Mouse (Mus musculus) hindbrain, embryonic 13.5 days (tissue): ENCODE measurements around the gene Zbed5. TPM values are rescaled to one million over a fixed set of nuclear protein-coding genes. Genes with fewer than 3 reads are reported as not detected.
"Not testable (repeated sequence)": the region's sequence is repeated elsewhere in the genome, so short reads cannot be mapped to it uniquely, and the experiment has no call there.

Experiments used
- ATAC-seq: fragments of 200-750 bp; cut with Nextera tagmentation; 2 replicates; pipeline ENCODE4 v1.8.0; 2017; ENCODE audit warnings: moderate TSS enrichment; ENCODE audit not compliant: low FRiP score
- H3K27ac ChIP-seq: fragments of 300-500 bp; sonication (generic); 2 replicates; pipeline ENCODE4 v1.5.1; 2015; ENCODE audit warnings: inconsistent platforms, mild to moderate bottlenecking, moderate library complexity
- H3K27me3 ChIP-seq: fragments of 300-500 bp; sonication (generic); 2 replicates; pipeline ENCODE4 v1.6.1; 2015; ENCODE audit warnings: mild to moderate bottlenecking, inconsistent platforms
- H3K36me3 ChIP-seq: fragments of 300-500 bp; sonication (generic); 2 replicates; pipeline ENCODE4 v1.6.1; 2015; ENCODE audit warnings: mild to moderate bottlenecking, inconsistent platforms
- H3K4me1 ChIP-seq: fragments of 300-500 bp; sonication (generic); replicated peaks from 2 replicates; pipeline ENCODE4 v1.6.1; 2015; ENCODE audit warnings: inconsistent platforms
- H3K4me2 ChIP-seq: fragments of 300-500 bp; sonication (generic); 2 replicates; pipeline ENCODE4 v1.6.1; 2015; ENCODE audit warnings: inconsistent platforms, mild to moderate bottlenecking, moderate library complexity
- H3K4me3 ChIP-seq: fragments of 300-500 bp; sonication (generic); 2 replicates; pipeline ENCODE4 v1.5.1; 2015; ENCODE audit warnings: mild to moderate bottlenecking, inconsistent platforms
- H3K9ac ChIP-seq: fragments of 300-500 bp; sonication (generic); 2 replicates; pipeline ENCODE4 v1.6.1; 2015; ENCODE audit warnings: mild to moderate bottlenecking, inconsistent platforms
- H3K9me3 ChIP-seq: fragments of 300-500 bp; sonication (generic); 2 replicates; pipeline ENCODE4 v1.6.1; 2016; ENCODE audit warnings: inconsistent platforms
- WGBS: fragments of 180-500 bp; shearing (Covaris S2); methylation state at CpG from one replicate; pipeline ENCODE4 v1.1.7; 2015; 5-methylcytosine and 5-hydroxymethylcytosine counted together
- polyA plus RNA-seq: library from polyadenylated mRNA; unstranded; fragments of >200 nt; fragmentation: Nextera tagmentation; extraction: Ambion mirVana; gene quantifications from 2 replicates; pipeline ENCODE4 v1.2.1, GENCODE M21; 2015

Zbed5 gene
- polyA plus RNA-seq, 1 experiment from 2014 or later = 15.1 TPM

GRCm38 (mm10) chr5:129941495-129942045 is 46.0 kb downstream of the Zbed5 start, which contains the start of gene Vkorc1l1:
TSS of gene Vkorc1l1 (plus strand) at chr5:129941970.
- Histone ChIP-seq H3K4me1 (peaks cover 13% of the 10 kb centered on the region), H3K4me3 (peak within 1 kb of the TSS; percentile 94), H3K4me2 (peak within 1 kb of the TSS; percentile 76), H3K27me3 (no peaks in the 10 kb centered on the region), H3K36me3 (0 out of 2 replicates have a peak, but pooled peaks cover 8% of the 10 kb centered on the region), H3K9ac (peak within 1 kb of the TSS; percentile 90), H3K9me3 (no peaks in the 10 kb centered on the region), H3K27ac (peak within 1 kb of the TSS; percentile 83)
- peak; percentile 96 for ATAC-seq
- WGBS = 2% methylated on average over 59 of the region's 59 CpGs

GRCm38 (mm10) chr5:129942073-129942939 is 46.8 kb downstream of the Zbed5 start:
- WGBS = under 1% methylated on average over 37 of the region's 82 CpGs
- Histone ChIP-seq H3K4me2 (peak overlapping the region; percentile 76), H3K9ac (peak overlapping the region; percentile 90), H3K27ac (peak overlapping the region; percentile 83), H3K4me1 (peaks cover 13% of the 10 kb centered on the region), H3K4me3 (peak overlapping the region; percentile 94)
- not testable (repeated sequence) for H3K9me3 ChIP-seq, H3K27me3 ChIP-seq, H3K36me3 ChIP-seq
- peak; percentile 75 for ATAC-seq

- 86% methylated on average over 1 of the region's 1 CpGs for WGBS
- H3K4me1 ChIP-seq = peaks cover 13% of the 10 kb centered on the region
- H3K9ac ChIP-seq = no peak overlapping the region
- H3K4me3 ChIP-seq = 0 out of 2 replicates have a peak overlapping the region, but pooled peaks have one; percentile 9
- H3K36me3 ChIP-seq = 0 out of 2 replicates have a peak, but pooled peaks cover 8% of the 10 kb centered on the region
- H3K27ac ChIP-seq = no peak overlapping the region
- H3K4me2 ChIP-seq = no peak overlapping the region
- ATAC-seq = no peak
- no peaks in the 10 kb centered on the region for H3K9me3 ChIP-seq
- no peaks in the 10 kb centered on the region for H3K27me3 ChIP-seq
Observed at GRCm38 (mm10) chr5:129943402-129943801, 47.9 kb downstream of the Zbed5 start.

GRCm38 (mm10) chr5:129947528-129948033 is 52.1 kb downstream of the Zbed5 start:
- H3K36me3 ChIP-seq = peaks cover 10% of the 10 kb centered on the region; the same call in 1 of the 2 replicates
- 100% methylated on average over 2 of the region's 2 CpGs for WGBS
- H3K27ac ChIP-seq = no peak overlapping the region
- no peak for ATAC-seq
- no peak overlapping the region for H3K4me2 ChIP-seq
- no peak overlapping the region for H3K9ac ChIP-seq
- peaks cover 12% of the 10 kb centered on the region for H3K4me1 ChIP-seq
- H3K4me3 ChIP-seq = no peak overlapping the region
- H3K27me3 ChIP-seq = no peaks in the 10 kb centered on the region
- no peaks in the 10 kb centered on the region for H3K9me3 ChIP-seq

- ATAC-seq = no peak
- Histone ChIP-seq H3K9ac (no peak overlapping the region), H3K4me2 (no peak overlapping the region), H3K27ac (no peak overlapping the region), H3K36me3 (peaks cover 2% of the 10 kb centered on the region; the same call in 1 of the 2 replicates), H3K4me1 (no peaks in the 10 kb centered on the region), H3K27me3 (no peaks in the 10 kb centered on the region), H3K9me3 (no peaks in the 10 kb centered on the region), H3K4me3 (no peak overlapping the region)
- 96% methylated on average over 4 of the region's 4 CpGs for WGBS
Observed at GRCm38 (mm10) chr5:129952143-129952542, 56.6 kb downstream of the Zbed5 start.

Other genes with a start within 250 kb of the Zbed5 start
- 8.2 and 8.7 TPM in 2 replicates for gene Zfp11, start 225.6 kb upstream of the Zbed5 start, polyA plus RNA-seq
- gene Sept14, start 187.2 kb upstream of the Zbed5 start, polyA plus RNA-seq = not detected in 2 replicates
- gene Mrps17, start 180.2 kb upstream of the Zbed5 start, polyA plus RNA-seq = 168 and 174 TPM in 2 replicates
- gene Nipsnap2, start 170.7 kb upstream of the Zbed5 start, polyA plus RNA-seq = 89.1 and 95.3 TPM in 2 replicates
- 34.3 and 38.5 TPM in 2 replicates for gene Psph, start 108.3 kb upstream of the Zbed5 start, polyA plus RNA-seq
- gene Sumf2, start 48.7 kb upstream of the Zbed5 start, polyA plus RNA-seq = 31.7 and 37.8 TPM in 2 replicates
- 858 and 885 TPM in 2 replicates for gene Chchd2, start 8.3 kb upstream of the Zbed5 start, polyA plus RNA-seq
- 0.30 and 0.40 TPM in 2 replicates for gene Phkg1, start 2.8 kb downstream of the Zbed5 start, polyA plus RNA-seq
- gene Nupr1l, start 12.8 kb downstream of the Zbed5 start, polyA plus RNA-seq = 7.4 and 7.7 TPM in 2 replicates
- gene Vkorc1l1, start 46.2 kb downstream of the Zbed5 start, polyA plus RNA-seq = 31.1 and 32.5 TPM in 2 replicates
- 28.9 and 31.9 TPM in 2 replicates for gene Gusb, start 107.3 kb downstream of the Zbed5 start, polyA plus RNA-seq
- 31.3 and 40.2 TPM in 2 replicates for gene Asl, start 133.5 kb downstream of the Zbed5 start, polyA plus RNA-seq
- 78.7 and 82.4 TPM in 2 replicates for gene Crcp, start 133.6 kb downstream of the Zbed5 start, polyA plus RNA-seq
- gene Tpst1, start 177.6 kb downstream of the Zbed5 start, polyA plus RNA-seq = 52.5 and 52.8 TPM in 2 replicates
- gene Kctd7, start 249.1 kb downstream of the Zbed5 start, polyA plus RNA-seq = 13.2 and 13.7 TPM in 2 replicates